Mouse (Mus musculus): ENCODE measurements around the gene 1810037I17Rik. TPM values are rescaled to one million over a fixed set of nuclear protein-coding genes. Genes with fewer than 3 reads are reported as not detected.

The 1810037I17Rik gene
- total RNA-seq, 1 experiment = 65.0 TPM

GRCm38 (mm10) chr3:122887505-122888301 lies 36.3 kb upstream of the 1810037I17Rik start:
- in situ Hi-C loops (cut with MboI; ENCODE audit: low sequenced_read_pairs in 2 of 2, unreplicated experiment in 2 of 2) = no loop called here
- DNase-seq (ENCODE audit: low read depth, low spot score) = no peak
- Histone ChIP-seq H3K9ac (ENCODE audit: insufficient read depth, low read depth, low read length, poor library complexity, severe bottlenecking) (no peak overlapping the region), H3K27ac (ENCODE audit: insufficient read depth, low read depth, low read length, poor library complexity, severe bottlenecking) (no peak overlapping the region), H3K9me3 (ENCODE audit: control insufficient read depth, insufficient read depth, low read depth, low read length) (no peaks in the 10 kb centered on the region), H3K36me3 (ENCODE audit: control insufficient read depth, insufficient read depth, low read length, poor library complexity, severe bottlenecking) (no peaks in the 10 kb centered on the region), H3K4me1 (ENCODE audit: control insufficient read depth in 2 of 2, insufficient read depth in 2 of 2, low read length in 2 of 2, poor library complexity in 1 of 2) (no peaks in the 10 kb centered on the region), H3K4me3 (ENCODE audit: insufficient read depth in 1 of 2, low read depth in 1 of 2, low read length in 2 of 2, poor library complexity in 1 of 2, severe bottlenecking in 1 of 2) (no peak overlapping the region)
- no peak for TF ChIP-seq HCFC1 (IDR thresholded peaks at IDR 0.05; ENCODE audit: borderline replicate concordance, insufficient read depth, low read length)
- no peak for TF ChIP-seq CHD2 (IDR thresholded peaks at IDR 0.05; ENCODE audit: low read depth, low read length)
- no peak for TF ChIP-seq MAFK (IDR thresholded peaks at IDR 0.05; ENCODE audit: insufficient read depth, low read depth, low read length)
- TF ChIP-seq ZNF384 (IDR thresholded peaks at IDR 0.05; ENCODE audit: low read depth, low read length) = no peak
- no peak for TF ChIP-seq ZC3H11A (IDR thresholded peaks at IDR 0.05; ENCODE audit: borderline replicate concordance, low read depth, low read length)

DNA sequence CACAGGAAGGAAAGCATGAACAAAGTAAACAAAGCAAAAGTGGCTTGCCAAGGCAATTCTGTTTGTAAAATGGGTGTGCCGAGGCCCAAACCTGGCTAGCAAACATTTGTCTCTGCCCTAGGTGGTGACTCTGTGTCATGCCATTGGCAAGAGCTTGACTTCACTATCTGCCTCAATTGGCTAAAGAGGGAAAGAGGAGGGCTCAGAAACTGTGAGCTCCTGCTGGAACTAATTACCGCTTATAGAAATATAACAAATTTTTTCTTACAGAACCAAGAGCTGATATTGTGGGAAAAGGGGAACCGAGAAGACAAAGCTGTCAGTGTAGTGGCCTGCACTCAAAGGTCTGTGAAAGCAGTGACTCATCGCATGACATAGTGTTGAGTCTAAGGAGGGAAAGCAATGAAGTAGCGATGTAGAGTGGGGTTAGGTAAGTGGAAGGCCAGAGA lies 35.6 kb upstream of the 1810037I17Rik start:
- no peak for TF ChIP-seq CHD2 (IDR thresholded peaks at IDR 0.05; ENCODE audit: low read depth, low read length)
- TF ChIP-seq ZC3H11A (IDR thresholded peaks at IDR 0.05; ENCODE audit: borderline replicate concordance, low read depth, low read length) = no peak
- no peak for TF ChIP-seq MAFK (IDR thresholded peaks at IDR 0.05; ENCODE audit: insufficient read depth, low read depth, low read length)
- no peak for TF ChIP-seq ZNF384 (IDR thresholded peaks at IDR 0.05; ENCODE audit: low read depth, low read length)
- TF ChIP-seq HCFC1 (IDR thresholded peaks at IDR 0.05; ENCODE audit: borderline replicate concordance, insufficient read depth, low read length) = no peak
- in situ Hi-C loops (cut with MboI; ENCODE audit: low sequenced_read_pairs in 2 of 2, unreplicated experiment in 2 of 2) = no loop called here
- H3K4me3 ChIP-seq (ENCODE audit: insufficient read depth in 1 of 2, low read depth in 1 of 2, low read length in 2 of 2, poor library complexity in 1 of 2, severe bottlenecking in 1 of 2) = no peak overlapping the region
- H3K36me3 ChIP-seq (ENCODE audit: control insufficient read depth, insufficient read depth, low read length, poor library complexity, severe bottlenecking) = no peaks in the 10 kb centered on the region
- no peaks in the 10 kb centered on the region for H3K4me1 ChIP-seq (ENCODE audit: control insufficient read depth in 2 of 2, insufficient read depth in 2 of 2, low read length in 2 of 2, poor library complexity in 1 of 2)
- H3K9ac ChIP-seq (ENCODE audit: insufficient read depth, low read depth, low read length, poor library complexity, severe bottlenecking) = no peak overlapping the region
- no peak for DNase-seq (ENCODE audit: low read depth, low spot score)
- H3K9me3 ChIP-seq (ENCODE audit: control insufficient read depth, insufficient read depth, low read depth, low read length) = no peaks in the 10 kb centered on the region
- H3K27ac ChIP-seq (ENCODE audit: insufficient read depth, low read depth, low read length, poor library complexity, severe bottlenecking) = no peak overlapping the region

DNA sequence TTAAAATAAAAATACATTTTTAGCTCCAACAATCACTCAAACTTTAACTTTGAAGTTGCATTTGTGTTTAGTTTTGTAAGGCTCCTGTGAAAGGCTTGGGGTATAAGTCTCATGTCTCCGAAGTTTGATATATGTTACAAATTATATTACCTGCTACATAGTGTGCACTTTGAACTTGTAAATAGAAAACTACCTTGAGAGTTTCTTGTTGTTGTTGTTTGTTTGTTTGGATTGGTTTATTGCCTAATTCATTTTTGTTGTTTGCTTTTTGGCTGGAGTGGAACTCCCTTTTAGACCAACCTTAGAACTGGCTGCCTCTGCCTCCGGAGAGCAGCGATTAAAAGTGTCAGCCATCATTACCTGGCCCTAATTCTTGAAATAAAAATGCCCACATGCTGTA lies 29.2 kb upstream of the 1810037I17Rik start, which contains the start of gene Fabp2:
Fabp2 (plus strand) TSS at position 301 of the 400 bp plus-strand sequence.
- no peaks in the 10 kb centered on the region for H3K4me1 ChIP-seq (ENCODE audit: control insufficient read depth in 2 of 2, insufficient read depth in 2 of 2, low read length in 2 of 2, poor library complexity in 1 of 2)
- in situ Hi-C loops (cut with MboI; ENCODE audit: low sequenced_read_pairs in 2 of 2, unreplicated experiment in 2 of 2) = no loop called here
- DNase-seq (ENCODE audit: low read depth, low spot score) = no peak
- H3K4me3 ChIP-seq (ENCODE audit: insufficient read depth in 1 of 2, low read depth in 1 of 2, low read length in 2 of 2, poor library complexity in 1 of 2, severe bottlenecking in 1 of 2) = no peak within 1 kb of the TSS
- H3K27ac ChIP-seq (ENCODE audit: insufficient read depth, low read depth, low read length, poor library complexity, severe bottlenecking) = no peak within 1 kb of the TSS
- no peak within 1 kb of the TSS for H3K9ac ChIP-seq (ENCODE audit: insufficient read depth, low read depth, low read length, poor library complexity, severe bottlenecking)
- TF ChIP-seq HCFC1 (IDR thresholded peaks at IDR 0.05; ENCODE audit: borderline replicate concordance, insufficient read depth, low read length) = no peak
- no peak for TF ChIP-seq CHD2 (IDR thresholded peaks at IDR 0.05; ENCODE audit: low read depth, low read length)
- TF ChIP-seq ZNF384 (IDR thresholded peaks at IDR 0.05; ENCODE audit: low read depth, low read length) = no peak
- no peak for TF ChIP-seq MAFK (IDR thresholded peaks at IDR 0.05; ENCODE audit: insufficient read depth, low read depth, low read length)
- no peak for TF ChIP-seq ZC3H11A (IDR thresholded peaks at IDR 0.05; ENCODE audit: borderline replicate concordance, low read depth, low read length)
- H3K36me3 ChIP-seq (ENCODE audit: control insufficient read depth, insufficient read depth, low read length, poor library complexity, severe bottlenecking) = no peaks in the 10 kb centered on the region
- no peaks in the 10 kb centered on the region for H3K9me3 ChIP-seq (ENCODE audit: control insufficient read depth, insufficient read depth, low read depth, low read length)

GRCm38 (mm10) chr3:122895189-122895731 lies 28.7 kb upstream of the 1810037I17Rik start:
- Histone ChIP-seq H3K4me3 (ENCODE audit: insufficient read depth in 1 of 2, low read depth in 1 of 2, low read length in 2 of 2, poor library complexity in 1 of 2, severe bottlenecking in 1 of 2) (no peak overlapping the region), H3K4me1 (ENCODE audit: control insufficient read depth in 2 of 2, insufficient read depth in 2 of 2, low read length in 2 of 2, poor library complexity in 1 of 2) (no peaks in the 10 kb centered on the region), H3K36me3 (ENCODE audit: control insufficient read depth, insufficient read depth, low read length, poor library complexity, severe bottlenecking) (no peaks in the 10 kb centered on the region), H3K9ac (ENCODE audit: insufficient read depth, low read depth, low read length, poor library complexity, severe bottlenecking) (no peak overlapping the region), H3K27ac (ENCODE audit: insufficient read depth, low read depth, low read length, poor library complexity, severe bottlenecking) (no peak overlapping the region), H3K9me3 (ENCODE audit: control insufficient read depth, insufficient read depth, low read depth, low read length) (no peaks in the 10 kb centered on the region)
- no peak for TF ChIP-seq MAFK (IDR thresholded peaks at IDR 0.05; ENCODE audit: insufficient read depth, low read depth, low read length)
- TF ChIP-seq HCFC1 (IDR thresholded peaks at IDR 0.05; ENCODE audit: borderline replicate concordance, insufficient read depth, low read length) = no peak
- TF ChIP-seq ZC3H11A (IDR thresholded peaks at IDR 0.05; ENCODE audit: borderline replicate concordance, low read depth, low read length) = no peak
- no peak for TF ChIP-seq CHD2 (IDR thresholded peaks at IDR 0.05; ENCODE audit: low read depth, low read length)
- TF ChIP-seq ZNF384 (IDR thresholded peaks at IDR 0.05; ENCODE audit: low read depth, low read length) = no peak
- no peak for DNase-seq (ENCODE audit: low read depth, low spot score)
- in situ Hi-C loops (cut with MboI; ENCODE audit: low sequenced_read_pairs in 2 of 2, unreplicated experiment in 2 of 2) = no loop called here
